Comparison of ENCODE assay signal across 19 mouse cellular contexts in genomic region chr4:116063855-116064254, GRCm38 (mm10). TPM values are rescaled to one million over a fixed set of nuclear protein-coding genes. Genes with fewer than 3 reads are reported as not detected.
DNase-seq lines count a peak whose midpoint lies in the region; ATAC-seq and TF ChIP-seq lines count a peak whose summit lies in the region.
"Had no signal": no experiment of that assay in that cellular context is flagged by ENCODE, and none has a peak within 500 bp of the region (broad histone marks: within the 10 kb centered on the region; RNA-seq: fewer than 3 reads in every experiment).

No protein-coding gene starts in this region.

- peak; percentile 64 for ATAC-seq in liver, embryonic 13.5 days (ENCODE audit: low read depth)
- 0 out of 2 replicates have a peak, but pooled peaks have one; percentile 42 for ATAC-seq in megakaryocyte-erythroid progenitor cell, adult 5-6 weeks (replicated peaks; ENCODE audit: low FRiP score, low TSS enrichment, poor library complexity, severe bottlenecking)
- ATAC-seq: activated CD4-positive, CD25-positive, alpha-beta regulatory T cell, adult 4 months; forebrain, embryonic 13.5 days; forebrain, postnatal 0 days; hindbrain, embryonic 16.5 days; Patski had no signal

- no peak overlapping the region for H3K4me3 ChIP-seq in MEL (ENCODE audit: control insufficient read depth in 1 of 2, insufficient read depth in 1 of 2, low read depth in 2 of 2, low read length in 2 of 2)
- H3K4me3 ChIP-seq in liver, embryonic 13.5 days (replicated peaks), result no peak overlapping the region
- H3K4me3 ChIP-seq: embryonic facial prominence, embryonic 10.5 days; forebrain, embryonic 13.5 days; hindbrain, embryonic 12.5 days had no signal

- H3K4me2 ChIP-seq in liver, embryonic 13.5 days, result no peak overlapping the region
- H3K4me2 ChIP-seq: forebrain, embryonic 13.5 days; hindbrain, embryonic 12.5 days had no signal

- peaks cover 7 to 20% of the 10 kb centered on the region in 2 experiments for H3K36me3 ChIP-seq in MEL (ENCODE audit: control insufficient read depth in 1 of 2, insufficient read depth in 2 of 2, low read length in 2 of 2)
- peaks cover 34% of the 10 kb centered on the region for H3K36me3 ChIP-seq in liver, embryonic 13.5 days

- TF ChIP-seq POLR2A in MEL (IDR thresholded peaks at IDR 0.05; ENCODE audit: control insufficient read depth in 1 of 2, insufficient read depth in 1 of 2, low read depth in 1 of 2, low read length in 2 of 2, poor library complexity in 1 of 2), result no peak

- H3K79me2 ChIP-seq in MEL (ENCODE audit: control insufficient read depth, insufficient read depth, low read length, poor library complexity), result no peaks in the 10 kb centered on the region

- whole genome bisulfite sequencing in liver, embryonic 13.5 days (ENCODE audit: insufficient replicate concordance), result 10% methylated on average over 1 of the region's 1 CpGs

- TF ChIP-seq CTCF in MEL (IDR thresholded peaks at IDR 0.05 in 2 of 3, conservative IDR thresholded peaks at IDR 0.05 in 1 of 3; ENCODE audit: control insufficient read depth in 1 of 3, insufficient read depth in 1 of 3, low read depth in 2 of 3, low read length in 3 of 3, poor library complexity in 1 of 3, severe bottlenecking in 1 of 3), result no peak

- no peak overlapping the region for H3K9ac ChIP-seq in MEL (ENCODE audit: control insufficient read depth, low read depth, low read length, poor library complexity, severe bottlenecking)
- no peak overlapping the region for H3K9ac ChIP-seq in liver, embryonic 13.5 days
- H3K9ac ChIP-seq: forebrain, embryonic 13.5 days; forebrain, postnatal 0 days; hindbrain, embryonic 12.5 days had no signal

- H3K27me3 ChIP-seq in MEL (ENCODE audit: control insufficient read depth in 1 of 2, insufficient read depth in 2 of 2, low read length in 2 of 2), result no peaks in the 10 kb centered on the region
- H3K27me3 ChIP-seq in liver, embryonic 13.5 days, result no peaks in the 10 kb centered on the region
- H3K27me3 ChIP-seq: forebrain, embryonic 13.5 days; hindbrain, embryonic 12.5 days; Patski had no signal

- TF ChIP-seq RAD21 in MEL (IDR thresholded peaks at IDR 0.05; ENCODE audit: low read depth, low read length), result no peak

- no peaks in the 10 kb centered on the region for H3K9me3 ChIP-seq in MEL (replicated peaks; ENCODE audit: insufficient read depth, low read length)
- H3K9me3 ChIP-seq in liver, embryonic 13.5 days (replicated peaks), result no peaks in the 10 kb centered on the region
- H3K9me3 ChIP-seq: embryonic facial prominence, embryonic 10.5 days; forebrain, embryonic 13.5 days; hindbrain, embryonic 12.5 days had no signal

- TF ChIP-seq EP300 in MEL (IDR thresholded peaks at IDR 0.05; ENCODE audit: low read depth in 1 of 2, low read length in 2 of 2), result peak; percentile 23 to 36; a peak in 2 of 4 replicates

- H3K4me1 ChIP-seq in MEL (ENCODE audit: control insufficient read depth in 1 of 2, insufficient read depth in 2 of 2, low read length in 2 of 2), result no peaks in the 10 kb centered on the region; a peak in 1 of 4 replicates
- H3K4me1 ChIP-seq in liver, embryonic 13.5 days (replicated peaks), result peaks cover 11% of the 10 kb centered on the region
- H3K4me1 ChIP-seq: embryonic facial prominence, embryonic 10.5 days; forebrain, embryonic 13.5 days; hindbrain, embryonic 12.5 days had no signal

- no peak overlapping the region for H3K27ac ChIP-seq in MEL (ENCODE audit: control insufficient read depth, low read depth, low read length)
- H3K27ac ChIP-seq in liver, embryonic 13.5 days, result no peak overlapping the region
- H3K27ac ChIP-seq: embryonic facial prominence, embryonic 10.5 days; forebrain, embryonic 13.5 days; hindbrain, embryonic 12.5 days had no signal

- DNase-seq in 416B (ENCODE audit: low read depth) (peak; percentile 41), MEL (ENCODE audit: low read depth, low spot score) (peak; percentile 41)
- DNase-seq in liver, embryonic 13.5 days, result peak; percentile 15
- no peak for DNase-seq in Muller cell, postnatal 12 days (ENCODE audit: inconsistent ontology term)
- DNase-seq in testis, postnatal 14 days (ENCODE audit: low spot score), result no peak
- DNase-seq: adrenal gland, postnatal 14 days; cerebellum, adult 18-20 months; cerebellum, postnatal 10 days; forebrain, postnatal 0 days; gastrocnemius, postnatal 25 days; heart, postnatal 10 days; heart, postnatal 4 days had no signal

TF ChIP-seq in MEL, 35 proteins besides CTCF, POLR2A, EP300 and RAD21:
- TF ChIP-seq CHD2 (IDR thresholded peaks at IDR 0.05; ENCODE audit: low read length) (no peak), USF1 (IDR thresholded peaks at IDR 0.05; ENCODE audit: low read depth, low read length) (no peak), CHD1 (IDR thresholded peaks at IDR 0.05; ENCODE audit: low read depth, low read length) (no peak), GATA1 (IDR thresholded peaks at IDR 0.05; ENCODE audit: low read depth, low read length) (peak; percentile 58; the same call in 1 of the 2 replicates)

RNA-seq across cellular contexts. Expression of gene Nsun4, which starts 10.2 kb away (rescaled TPM):
- total RNA-seq in MEL (2012; rRNA removed), result 13.6 and 14.9 TPM in 2 replicates
- polyA plus RNA-seq in MEL (2012; ENCODE audit: insufficient read depth in 1 of 2, insufficient read length in 2 of 2, low read depth in 1 of 2, low replicate concordance in 2 of 2, missing spikeins in 1 of 2), result 10 to 100 TPM in 1 of 2 experiments, not detected in 1; 11.8 TPM
- polyA plus RNA-seq in liver, embryonic 13.5 days (2015; fragmentation: Nextera tagmentation; extraction: Ambion mirVana), result 9.4 and 11.2 TPM in 2 replicates
- 11.5 and 12.5 TPM in 2 replicates for total RNA-seq in megakaryocyte-erythroid progenitor cell, adult 5-6 weeks (2014; fragmentation: Nextera tagmentation)
- 11.2 and 12.5 TPM in 2 replicates for total RNA-seq in megakaryocyte-erythroid progenitor cell, adult 5-6 weeks (2017)

RNA-seq across cellular contexts. Expression of gene Uqcrh, which starts 11.0 kb away (rescaled TPM):
- total RNA-seq in MEL (2012; rRNA removed), result 444 and 529 TPM in 2 replicates
- 100 to 1,000 TPM; 392 to 414 TPM for polyA plus RNA-seq in MEL (2012; ENCODE audit: insufficient read depth in 1 of 2, insufficient read length in 2 of 2, low read depth in 1 of 2, low replicate concordance in 2 of 2, missing spikeins in 1 of 2)
- polyA plus RNA-seq in liver, embryonic 13.5 days (2015; fragmentation: Nextera tagmentation; extraction: Ambion mirVana), result 366 and 368 TPM in 2 replicates
- total RNA-seq in megakaryocyte-erythroid progenitor cell, adult 5-6 weeks (2014; fragmentation: Nextera tagmentation), result 1,038 and 1,202 TPM in 2 replicates
- 483 and 550 TPM in 2 replicates for total RNA-seq in megakaryocyte-erythroid progenitor cell, adult 5-6 weeks (2017)

RNA-seq across cellular contexts. Expression of gene Lrrc41, which starts 11.2 kb away (rescaled TPM):
- total RNA-seq in MEL (2012; rRNA removed), result 52.8 and 64.4 TPM in 2 replicates
- 10 to 100 TPM in 1 of 2 experiments, not detected in 1; 73.3 TPM for polyA plus RNA-seq in MEL (2012; ENCODE audit: insufficient read depth in 1 of 2, insufficient read length in 2 of 2, low read depth in 1 of 2, low replicate concordance in 2 of 2, missing spikeins in 1 of 2)
- polyA plus RNA-seq in liver, embryonic 13.5 days (2015; fragmentation: Nextera tagmentation; extraction: Ambion mirVana), result 28.5 and 32.5 TPM in 2 replicates
- total RNA-seq in megakaryocyte-erythroid progenitor cell, adult 5-6 weeks (2014; fragmentation: Nextera tagmentation), result 29.8 and 30.8 TPM in 2 replicates
- 16.4 and 20.6 TPM in 2 replicates for total RNA-seq in megakaryocyte-erythroid progenitor cell, adult 5-6 weeks (2017)

RNA-seq across cellular contexts. Expression of gene Faah, which starts 46.1 kb away (rescaled TPM):
- 7.5 and 10.8 TPM in 2 replicates for total RNA-seq in MEL (2012; rRNA removed)
- 10 to 100 TPM in 1 of 2 experiments, not detected in 1; 22.2 TPM for polyA plus RNA-seq in MEL (2012; ENCODE audit: insufficient read depth in 1 of 2, insufficient read length in 2 of 2, low read depth in 1 of 2, low replicate concordance in 2 of 2, missing spikeins in 1 of 2)
- polyA plus RNA-seq in liver, embryonic 13.5 days (2015; fragmentation: Nextera tagmentation; extraction: Ambion mirVana), result 4.9 and 5.1 TPM in 2 replicates
- 1.4 and 5.0 TPM in 2 replicates for total RNA-seq in megakaryocyte-erythroid progenitor cell, adult 5-6 weeks (2014; fragmentation: Nextera tagmentation)
- 0.85 and 2.3 TPM in 2 replicates for total RNA-seq in megakaryocyte-erythroid progenitor cell, adult 5-6 weeks (2017)

RNA-seq across cellular contexts. Expression of gene Rad54l, which starts 59.6 kb away (rescaled TPM):
- total RNA-seq in MEL (2012; rRNA removed), result 25.0 and 29.4 TPM in 2 replicates
- polyA plus RNA-seq in MEL (2012; ENCODE audit: insufficient read depth in 1 of 2, insufficient read length in 2 of 2, low read depth in 1 of 2, low replicate concordance in 2 of 2, missing spikeins in 1 of 2), result 10 to 100 TPM in 1 of 2 experiments, not detected in 1; 44.0 TPM
- polyA plus RNA-seq in liver, embryonic 13.5 days (2015; fragmentation: Nextera tagmentation; extraction: Ambion mirVana), result 33.8 and 39.0 TPM in 2 replicates
- total RNA-seq in megakaryocyte-erythroid progenitor cell, adult 5-6 weeks (2014; fragmentation: Nextera tagmentation), result 49.4 and 50.1 TPM in 2 replicates
- total RNA-seq in megakaryocyte-erythroid progenitor cell, adult 5-6 weeks (2017), result 23.0 and 35.2 TPM in 2 replicates

Comparison
In these comparisons a context has a peak if more than half of its experiments do, and no peak if none do; other contexts are left out.
1. DNase-seq: peak in 416B (single experiment), MEL (single experiment) and liver, embryonic 13.5 days (single experiment); none in Muller cell, postnatal 12 days (single experiment) and testis, postnatal 14 days (single experiment).